Mouse (Mus musculus) embryonic fibroblast, embryonic 13.5 days (primary cell): ENCODE measurements at regions not wholly inside any gene's neighbourhood (a gene's known extent, or its start where the extent isn't known, plus 50 kb on each side); places are given as distances from the start of the nearest gene placed in this dataset.

ENCODE experiments used
- H3K27ac ChIP-seq: 2 replicates; pipeline ENCODE4 v1.5.1; 2012; ENCODE audit warnings: low read length, control low read depth, inconsistent platforms; ENCODE audit not compliant: insufficient read depth
- H3K4me1 ChIP-seq: 2 replicates; pipeline ENCODE4 v1.6.1; 2011; ENCODE audit warnings: low read length; ENCODE audit not compliant: control insufficient read depth, insufficient read depth
- H3K4me3 ChIP-seq: 2 replicates; pipeline ENCODE4 v1.5.1; 2011; ENCODE audit warnings: mild to moderate bottlenecking, control low read depth, low read length; ENCODE audit not compliant: insufficient read depth
- CTCF ChIP-seq: IDR thresholded peaks from 2 replicates; pipeline ENCODE4 v1.5.1; 2011; ENCODE audit warnings: mild to moderate bottlenecking, control low read depth, low read length, moderate library complexity, borderline replicate concordance; ENCODE audit not compliant: insufficient read depth
- POLR2A ChIP-seq: IDR thresholded peaks from 2 replicates; pipeline ENCODE4 v1.6.1; 2011; ENCODE audit warnings: low read depth, mild to moderate bottlenecking, control low read depth, low read length, moderate library complexity

GRCm38 (mm10) chr10:96545761-96546388 lies 70.9 kb upstream of the Btg1 start:
- Histone ChIP-seq H3K4me3 (no peak overlapping the region), H3K4me1 (0 out of 2 replicates have a peak, but pooled peaks cover 3% of the 10 kb centered on the region), H3K27ac (no peak overlapping the region)
- TF ChIP-seq POLR2A: no peak
- no peak for TF ChIP-seq CTCF

- H3K4me1 ChIP-seq: 0 out of 2 replicates have a peak, but pooled peaks cover 3% of the 10 kb centered on the region
- H3K27ac ChIP-seq: no peak overlapping the region
- no peak overlapping the region for H3K4me3 ChIP-seq
- TF ChIP-seq CTCF: no peak
- no peak for TF ChIP-seq POLR2A
Observed at GRCm38 (mm10) chr10:96549651-96550050, 67.2 kb upstream of the Btg1 start.

GRCm38 (mm10) chr10:96550266-96550665 lies 66.5 kb upstream of the Btg1 start:
- no peak overlapping the region for H3K4me3 ChIP-seq
- H3K4me1 ChIP-seq: 0 out of 2 replicates have a peak, but pooled peaks cover 3% of the 10 kb centered on the region
- TF ChIP-seq CTCF (no peak), POLR2A (no peak)
- no peak overlapping the region for H3K27ac ChIP-seq

- H3K4me1 ChIP-seq: peaks cover 12% of the 10 kb centered on the region; the same call in 1 of the 2 replicates
- no peak overlapping the region for H3K4me3 ChIP-seq
- TF ChIP-seq POLR2A (no peak), CTCF (no peak)
- no peak overlapping the region for H3K27ac ChIP-seq
Observed at GRCm38 (mm10) chr10:96557336-96557735, 59.5 kb upstream of the Btg1 start.

- no peaks in the 10 kb centered on the region for H3K4me1 ChIP-seq
- TF ChIP-seq POLR2A: no peak
- TF ChIP-seq CTCF: no peak
- H3K27ac ChIP-seq: no peak overlapping the region
- no peak overlapping the region for H3K4me3 ChIP-seq
Observed at GRCm38 (mm10) chr10:96565343-96565742, 51.5 kb upstream of the Btg1 start.
